Mouse (Mus musculus) stomach, embryonic 16.5 days (tissue): Measurements from ENCODE around the gene Slc9a3r1. TPM values are rescaled to one million over a fixed set of nuclear protein-coding genes. Genes with fewer than 3 reads are reported as not detected.
A peak's percentile ranks its signal among the peaks of the same experiment; 100 is the strongest.

ENCODE experiments used
- ATAC-seq: fragments of 200-750 bp; cut with Nextera tagmentation; 2 replicates; pipeline ENCODE4 v1.8.0; 2017; ENCODE audit warnings: moderate number of reproducible peaks, moderate TSS enrichment; ENCODE audit not compliant: insufficient read depth, low FRiP score
- H3K27ac ChIP-seq: fragments of 300-500 bp; sonication (generic); 2 replicates; pipeline ENCODE4 v1.5.1; 2014; ENCODE audit warnings: low read length
- H3K27me3 ChIP-seq: fragments of 300-500 bp; sonication (generic); 2 replicates; pipeline ENCODE4 v1.6.1; 2014; ENCODE audit warnings: low read length, control low read depth, mixed read lengths; ENCODE audit not compliant: control insufficient read depth, insufficient read depth
- H3K36me3 ChIP-seq: fragments of 300-500 bp; sonication (generic); 2 replicates; pipeline ENCODE4 v1.6.1; 2014; ENCODE audit warnings: low read length; ENCODE audit not compliant: control insufficient read depth, insufficient read depth
- H3K4me1 ChIP-seq: fragments of 300-500 bp; sonication (generic); 2 replicates; pipeline ENCODE4 v1.6.1; 2014; ENCODE audit warnings: low read length, control low read depth, mixed read lengths; ENCODE audit not compliant: control insufficient read depth, insufficient read depth
- H3K4me2 ChIP-seq: fragments of 300-500 bp; sonication (generic); 2 replicates; pipeline ENCODE4 v1.6.1; 2014; ENCODE audit warnings: low read depth, low read length, mixed read lengths
- H3K4me3 ChIP-seq: fragments of 300-500 bp; sonication (generic); replicated peaks from 2 replicates; pipeline ENCODE4 v1.5.1; 2014; ENCODE audit warnings: mild to moderate bottlenecking, low read length
- H3K9ac ChIP-seq: fragments of 300-500 bp; sonication (generic); 2 replicates; pipeline ENCODE4 v1.6.1; 2014; ENCODE audit warnings: low read length
- H3K9me3 ChIP-seq: fragments of 300-500 bp; sonication (generic); replicated peaks from 2 replicates; pipeline ENCODE4 v1.6.1; 2016; ENCODE audit warnings: low read length, control low read depth; ENCODE audit not compliant: control insufficient read depth
- WGBS: fragments of 180-500 bp; shearing (Covaris S2); extraction: QIAGEN DNeasy Blood & Tissue Kit; methylation state at CpG from one replicate; pipeline ENCODE4 v1.1.7; 2014; 5-methylcytosine and 5-hydroxymethylcytosine counted together
- polyA plus RNA-seq: library from polyadenylated mRNA; unstranded; fragments of >200 nt; fragmentation: Nextera tagmentation; extraction: Ambion mirVana; gene quantifications from 2 replicates; pipeline ENCODE4 v1.2.1, GENCODE M21; 2015

The Slc9a3r1 gene
- polyA plus RNA-seq, 1 experiment from 2014 or later, result 136 TPM

GRCm38 (mm10) chr11:115169430-115169829 lies 6.3 kb downstream of the Slc9a3r1 start:
- no peak for ATAC-seq
- H3K9ac ChIP-seq, result no peak overlapping the region
- H3K27ac ChIP-seq, result no peak overlapping the region
- no peak overlapping the region for H3K4me3 ChIP-seq
- no peak overlapping the region for H3K4me2 ChIP-seq
- 90% methylated on average over 4 of the region's 4 CpGs for WGBS
- H3K9me3 ChIP-seq, result no peaks in the 10 kb centered on the region
- no peaks in the 10 kb centered on the region for H3K36me3 ChIP-seq
- H3K4me1 ChIP-seq, result peaks cover 37% of the 10 kb centered on the region
- H3K27me3 ChIP-seq, result no peaks in the 10 kb centered on the region

DNA sequence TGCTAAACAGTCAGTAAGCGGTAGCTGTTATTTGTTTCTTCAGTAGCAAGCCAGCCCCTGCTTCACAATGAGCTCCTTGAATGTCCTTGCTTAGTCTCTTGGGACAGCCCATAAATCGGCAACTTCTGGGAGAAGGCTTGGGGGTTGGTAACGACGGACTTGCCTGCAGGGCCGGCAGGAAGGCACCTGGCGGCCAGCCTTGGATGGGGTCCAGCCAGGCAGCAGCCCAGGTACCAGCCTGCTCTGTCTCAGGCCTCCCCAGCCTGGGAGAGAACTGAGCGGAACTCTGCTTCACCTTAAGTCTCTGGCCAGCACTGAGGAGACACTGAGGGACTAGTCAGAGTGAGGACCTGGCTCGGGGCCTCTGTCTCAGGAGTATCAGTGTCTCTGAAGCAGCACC lies 8.0 kb downstream of the Slc9a3r1 start:
- Histone ChIP-seq H3K27ac (no peak overlapping the region), H3K9ac (no peak overlapping the region), H3K36me3 (no peaks in the 10 kb centered on the region), H3K27me3 (no peaks in the 10 kb centered on the region), H3K4me1 (peaks cover 42% of the 10 kb centered on the region), H3K9me3 (no peaks in the 10 kb centered on the region), H3K4me2 (no peak overlapping the region), H3K4me3 (no peak overlapping the region)
- no peak for ATAC-seq
- 44% methylated on average over 8 of the region's 8 CpGs for WGBS

- H3K27me3 ChIP-seq, result no peaks in the 10 kb centered on the region
- 41% methylated on average over 4 of the region's 4 CpGs for WGBS
- H3K4me3 ChIP-seq, result no peak overlapping the region
- no peaks in the 10 kb centered on the region for H3K36me3 ChIP-seq
- peaks cover 60% of the 10 kb centered on the region for H3K4me1 ChIP-seq
- no peaks in the 10 kb centered on the region for H3K9me3 ChIP-seq
- peak overlapping the region; percentile 40 for H3K4me2 ChIP-seq
- peak overlapping the region; percentile 89 for H3K27ac ChIP-seq
- peak overlapping the region; percentile 44; the same call in 1 of the 2 replicates for H3K9ac ChIP-seq
- peak; percentile 58; the same call in 1 of the 2 replicates for ATAC-seq
Measured at GRCm38 (mm10) chr11:115172825-115173287, 9.7 kb downstream of the Slc9a3r1 start.

- Histone ChIP-seq H3K4me2 (peak overlapping the region; percentile 40), H3K36me3 (no peaks in the 10 kb centered on the region), H3K9me3 (no peaks in the 10 kb centered on the region), H3K4me3 (peak overlapping the region; percentile 1; the same call in 1 of the 2 replicates), H3K9ac (peak overlapping the region; percentile 57), H3K4me1 (peaks cover 63% of the 10 kb centered on the region), H3K27me3 (no peaks in the 10 kb centered on the region), H3K27ac (peak overlapping the region; percentile 89)
- WGBS, result 19% methylated on average over 16 of the region's 16 CpGs
- ATAC-seq, result peak; percentile 61; the same call in 1 of the 2 replicates
Measured at GRCm38 (mm10) chr11:115173549-115174339, 10.6 kb downstream of the Slc9a3r1 start.

- peaks cover 67% of the 10 kb centered on the region for H3K4me1 ChIP-seq
- no peaks in the 10 kb centered on the region for H3K27me3 ChIP-seq
- H3K4me2 ChIP-seq, result no peak overlapping the region
- WGBS, result 58% methylated on average over 24 of the region's 24 CpGs
- no peaks in the 10 kb centered on the region for H3K36me3 ChIP-seq
- H3K4me3 ChIP-seq, result no peak overlapping the region
- H3K27ac ChIP-seq, result peak overlapping the region; percentile 76
- no peak for ATAC-seq
- H3K9me3 ChIP-seq, result no peaks in the 10 kb centered on the region
- H3K9ac ChIP-seq, result 0 out of 2 replicates have a peak overlapping the region, but pooled peaks have one; percentile 32
Measured at GRCm38 (mm10) chr11:115176399-115177190, 13.5 kb downstream of the Slc9a3r1 start.

DNA sequence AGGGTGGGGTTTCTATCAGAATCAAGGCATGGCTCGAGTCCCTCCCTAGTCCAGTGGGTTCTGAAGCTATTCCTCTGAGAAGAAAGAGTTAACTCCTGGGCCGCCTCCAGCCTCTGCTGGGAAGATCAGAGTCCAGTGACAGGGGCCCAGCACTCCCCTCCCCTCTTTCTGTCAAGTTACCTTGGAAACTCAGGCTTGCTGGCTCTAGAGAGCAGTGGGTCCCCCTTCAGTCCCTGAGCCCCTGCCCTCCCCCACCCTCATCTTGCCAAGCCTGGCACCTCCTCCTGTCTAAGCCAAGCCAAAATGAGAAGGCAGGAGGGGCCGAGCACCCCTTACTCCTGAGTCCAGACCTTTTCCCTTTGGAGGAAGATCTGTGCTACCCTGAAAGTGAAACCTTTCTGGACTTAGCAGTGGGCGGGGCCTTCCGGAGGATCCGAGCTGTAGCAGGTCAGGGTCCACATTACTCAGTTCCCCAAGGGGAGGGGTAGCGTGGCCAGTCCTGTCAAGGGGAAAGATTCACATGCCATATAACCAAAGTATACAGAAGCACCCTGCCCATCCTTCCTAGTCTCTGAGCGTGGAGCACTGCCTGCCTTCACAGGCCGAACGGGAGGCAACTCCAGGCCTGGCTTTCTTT lies 14.5 kb downstream of the Slc9a3r1 start:
- H3K9ac ChIP-seq, result peak overlapping the region; percentile 41
- WGBS, result 23% methylated on average over 10 of the region's 10 CpGs
- H3K4me1 ChIP-seq, result peaks cover 58% of the 10 kb centered on the region
- peak overlapping the region; percentile 40 for H3K4me2 ChIP-seq
- no peaks in the 10 kb centered on the region for H3K27me3 ChIP-seq
- peak overlapping the region; percentile 17 for H3K4me3 ChIP-seq
- no peaks in the 10 kb centered on the region for H3K36me3 ChIP-seq
- ATAC-seq, result peak; percentile 19
- H3K27ac ChIP-seq, result peak overlapping the region; percentile 76
- H3K9me3 ChIP-seq, result no peaks in the 10 kb centered on the region

DNA sequence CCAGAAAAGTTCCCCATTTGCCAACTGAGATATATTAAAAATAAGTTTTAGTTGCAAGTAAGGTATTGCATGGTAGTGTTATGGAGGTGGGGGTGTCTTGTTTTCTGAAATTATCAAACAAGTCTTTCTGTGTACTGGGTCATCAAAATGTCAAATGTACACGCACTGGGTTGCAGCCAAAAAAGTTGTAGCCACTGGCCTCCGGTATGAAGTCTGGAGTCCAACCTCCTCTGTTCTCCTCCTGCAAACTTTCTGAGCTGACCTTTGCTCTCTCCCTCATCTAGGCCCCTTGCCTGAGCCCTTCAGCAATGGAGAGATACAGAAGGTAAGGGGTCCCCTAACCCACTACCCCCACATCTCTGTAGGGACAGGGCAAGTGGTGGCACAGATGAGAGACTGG lies 15.6 kb downstream of the Slc9a3r1 start:
- no peak overlapping the region for H3K4me3 ChIP-seq
- no peaks in the 10 kb centered on the region for H3K27me3 ChIP-seq
- peaks cover 47% of the 10 kb centered on the region for H3K4me1 ChIP-seq
- peak overlapping the region; percentile 17; the same call in 1 of the 2 replicates for H3K27ac ChIP-seq
- no peaks in the 10 kb centered on the region for H3K36me3 ChIP-seq
- no peak for ATAC-seq
- H3K9ac ChIP-seq, result no peak overlapping the region
- no peak overlapping the region for H3K4me2 ChIP-seq
- no peaks in the 10 kb centered on the region for H3K9me3 ChIP-seq
- WGBS, result 50% methylated on average over 2 of the region's 2 CpGs

DNA sequence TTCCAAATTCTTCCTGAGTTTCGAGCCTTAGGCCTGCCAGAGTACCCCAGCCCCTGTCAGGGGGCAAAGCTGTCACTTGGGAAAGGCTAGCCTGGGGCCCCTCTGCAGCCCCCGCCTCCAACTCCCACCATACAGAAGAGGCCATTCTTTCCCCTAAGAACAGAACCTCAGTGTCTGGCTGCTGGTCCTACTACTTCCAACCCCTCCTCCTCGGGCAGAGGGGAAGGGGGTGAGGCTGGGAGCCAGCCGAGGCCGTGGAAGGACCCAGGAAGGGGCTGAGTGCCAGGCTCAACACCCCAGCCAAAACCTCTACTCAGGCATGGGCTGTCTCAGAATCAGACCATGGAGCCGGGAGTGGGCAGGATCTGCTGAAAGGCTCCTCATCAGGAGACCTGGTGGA lies 16.1 kb downstream of the Slc9a3r1 start:
- Histone ChIP-seq H3K9me3 (no peaks in the 10 kb centered on the region), H3K27me3 (no peaks in the 10 kb centered on the region), H3K4me3 (no peak overlapping the region), H3K27ac (peak overlapping the region; percentile 17; the same call in 1 of the 2 replicates), H3K9ac (no peak overlapping the region), H3K36me3 (no peaks in the 10 kb centered on the region), H3K4me1 (peaks cover 43% of the 10 kb centered on the region), H3K4me2 (no peak overlapping the region)
- 50% methylated on average over 6 of the region's 6 CpGs for WGBS
- ATAC-seq, result peak; percentile 17; the same call in 1 of the 2 replicates
